Mouse (Mus musculus) lung, embryonic 15.5 days (tissue): Measurements from ENCODE around the gene Epha2. TPM values are rescaled to one million over a fixed set of nuclear protein-coding genes. Genes with fewer than 3 reads are reported as not detected.

Experiments used
- ATAC-seq: fragments of 200-750 bp; cut with Nextera tagmentation; 2 replicates; pipeline ENCODE4 v1.8.0; 2017; ENCODE audit warnings: moderate number of reproducible peaks, borderline replicate concordance; ENCODE audit not compliant: low FRiP score, low TSS enrichment; ENCODE audit errors: extremely low read depth
- H3K27ac ChIP-seq: fragments of 300-500 bp; sonication (generic); 2 replicates; pipeline ENCODE4 v1.5.1; 2015; ENCODE audit warnings: moderate library complexity, mild to moderate bottlenecking, inconsistent platforms
- H3K27me3 ChIP-seq: fragments of 300-500 bp; sonication (generic); 2 replicates; pipeline ENCODE4 v1.6.1; 2015; ENCODE audit warnings: inconsistent platforms
- H3K36me3 ChIP-seq: fragments of 300-500 bp; sonication (generic); 2 replicates; pipeline ENCODE4 v1.6.1; 2015; ENCODE audit warnings: inconsistent platforms
- H3K4me1 ChIP-seq: fragments of 300-500 bp; sonication (generic); 2 replicates; pipeline ENCODE4 v1.6.1; 2015; ENCODE audit warnings: inconsistent platforms
- H3K4me2 ChIP-seq: fragments of 300-500 bp; sonication (generic); 2 replicates; pipeline ENCODE4 v1.6.1; 2015; ENCODE audit warnings: inconsistent platforms, mild to moderate bottlenecking, moderate library complexity
- H3K4me3 ChIP-seq: fragments of 300-500 bp; sonication (generic); 2 replicates; pipeline ENCODE4 v1.5.1; 2015; ENCODE audit warnings: mild to moderate bottlenecking, inconsistent platforms
- H3K9ac ChIP-seq: fragments of 300-500 bp; sonication (generic); 2 replicates; pipeline ENCODE4 v1.6.1; 2015; ENCODE audit warnings: inconsistent platforms
- H3K9me3 ChIP-seq: fragments of 300-500 bp; sonication (generic); 2 replicates; pipeline ENCODE4 v1.6.1; 2016; ENCODE audit warnings: inconsistent platforms
- WGBS: fragments of 180-500 bp; shearing (Covaris S2); methylation state at CpG from one replicate; pipeline ENCODE4 v1.1.7; 2015; 5-methylcytosine and 5-hydroxymethylcytosine counted together
- polyA plus RNA-seq: library from polyadenylated mRNA; unstranded; fragments of >200 nt; fragmentation: Nextera tagmentation; extraction: Ambion mirVana; gene quantifications from 2 replicates; pipeline ENCODE4 v1.2.1, GENCODE M21; 2015

The Epha2 gene
- polyA plus RNA-seq, 1 experiment from 2014 or later = 11.0 TPM

DNA sequence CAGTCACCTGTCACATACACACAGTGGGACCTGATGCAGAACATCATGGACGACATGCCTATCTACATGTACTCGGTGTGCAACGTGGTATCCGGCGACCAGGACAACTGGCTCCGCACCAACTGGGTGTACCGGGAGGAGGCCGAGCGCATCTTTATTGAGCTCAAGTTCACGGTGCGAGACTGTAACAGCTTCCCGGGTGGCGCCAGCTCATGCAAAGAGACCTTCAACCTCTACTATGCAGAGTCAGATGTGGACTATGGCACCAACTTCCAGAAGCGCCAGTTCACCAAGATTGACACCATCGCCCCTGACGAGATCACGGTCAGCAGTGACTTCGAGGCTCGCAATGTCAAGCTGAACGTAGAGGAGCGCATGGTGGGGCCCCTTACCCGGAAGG is 7.3 kb downstream of the Epha2 start:
- Histone ChIP-seq H3K9me3 (no peaks in the 10 kb centered on the region), H3K27me3 (0 out of 2 replicates have a peak, but pooled peaks cover 1% of the 10 kb centered on the region), H3K4me2 (no peak overlapping the region), H3K27ac (no peak overlapping the region), H3K9ac (no peak overlapping the region), H3K36me3 (peaks cover 8% of the 10 kb centered on the region; the same call in 1 of the 2 replicates), H3K4me3 (no peak overlapping the region), H3K4me1 (peaks cover 79% of the 10 kb centered on the region)
- WGBS = 92% methylated on average over 22 of the region's 22 CpGs
- ATAC-seq = no peak

DNA sequence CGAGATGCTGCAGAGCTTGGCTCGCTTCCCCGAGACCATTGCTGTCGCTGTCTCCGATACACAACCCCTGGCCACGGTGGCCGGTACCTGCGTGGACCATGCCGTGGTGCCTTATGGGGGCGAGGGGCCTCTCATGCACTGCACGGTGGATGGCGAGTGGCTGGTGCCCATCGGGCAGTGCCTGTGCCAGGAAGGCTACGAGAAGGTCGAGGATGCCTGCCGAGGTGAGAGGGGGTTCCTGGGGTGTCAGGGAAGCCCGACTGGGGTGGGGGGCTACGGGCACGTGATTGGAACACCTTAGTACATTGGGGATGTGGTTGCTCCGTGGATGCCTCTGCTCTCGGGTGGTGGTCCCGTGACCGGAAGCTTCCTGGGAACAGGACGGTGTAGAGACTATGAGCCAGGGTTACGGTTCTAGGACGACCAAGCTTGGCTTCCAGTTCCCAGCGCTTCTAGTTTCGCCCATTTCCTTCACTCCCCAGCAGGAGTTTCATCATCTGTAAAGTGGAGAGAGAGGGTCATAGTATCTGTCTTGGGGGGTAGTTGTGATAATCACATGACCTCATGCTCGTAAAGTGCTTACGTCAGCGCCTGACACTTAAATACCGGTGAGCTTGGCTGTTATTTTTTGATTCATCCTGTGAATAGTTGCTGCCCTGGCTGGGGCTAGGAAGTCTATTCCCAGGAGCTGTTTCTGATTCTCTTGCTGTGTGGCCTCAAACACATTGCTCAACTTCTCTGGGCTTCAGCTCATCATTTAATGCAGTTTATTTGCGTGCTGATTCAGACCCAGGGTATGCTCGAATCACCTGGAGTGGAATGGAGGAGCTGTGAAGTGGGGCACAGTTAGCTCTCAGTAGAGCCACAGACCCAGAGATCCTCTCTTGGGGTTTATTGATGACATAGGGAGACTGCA is 8.1 kb downstream of the Epha2 start:
- Histone ChIP-seq H3K36me3 (peaks cover 8% of the 10 kb centered on the region; the same call in 1 of the 2 replicates), H3K27me3 (no peaks in the 10 kb centered on the region), H3K9ac (no peak overlapping the region), H3K9me3 (no peaks in the 10 kb centered on the region), H3K4me1 (peaks cover 79% of the 10 kb centered on the region), H3K27ac (peak overlapping the region; percentile 78), H3K4me3 (no peak overlapping the region), H3K4me2 (peak overlapping the region; percentile 16; the same call in 1 of the 2 replicates)
- ATAC-seq = no peak
- 83% methylated on average over 34 of the region's 34 CpGs for WGBS

DNA sequence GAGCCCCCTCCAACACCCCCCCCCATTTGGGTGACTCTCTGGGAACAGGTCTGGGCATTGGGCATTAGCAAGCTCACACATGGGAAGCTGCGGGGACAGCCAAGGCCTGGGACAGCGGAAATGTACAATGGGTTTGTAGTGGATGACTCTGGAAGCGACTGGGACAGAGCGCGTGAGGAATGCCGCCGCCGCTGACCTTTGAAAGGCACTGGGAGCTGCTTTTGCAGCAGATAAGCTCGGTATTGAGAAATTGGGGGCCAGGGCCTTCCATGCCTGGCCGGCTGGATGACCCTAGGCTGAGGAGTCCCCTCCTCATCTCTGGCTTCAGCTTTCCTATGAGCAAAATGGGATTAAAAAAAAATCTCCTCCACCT is 8.7 kb downstream of the Epha2 start:
- no peak for ATAC-seq
- Histone ChIP-seq H3K9ac (no peak overlapping the region), H3K9me3 (no peaks in the 10 kb centered on the region), H3K4me1 (peaks cover 83% of the 10 kb centered on the region), H3K36me3 (peaks cover 8% of the 10 kb centered on the region; the same call in 1 of the 2 replicates), H3K4me3 (no peak overlapping the region), H3K27ac (peak overlapping the region; percentile 78), H3K27me3 (no peaks in the 10 kb centered on the region), H3K4me2 (peak overlapping the region; percentile 16)
- WGBS = 25% methylated on average over 10 of the region's 10 CpGs

DNA sequence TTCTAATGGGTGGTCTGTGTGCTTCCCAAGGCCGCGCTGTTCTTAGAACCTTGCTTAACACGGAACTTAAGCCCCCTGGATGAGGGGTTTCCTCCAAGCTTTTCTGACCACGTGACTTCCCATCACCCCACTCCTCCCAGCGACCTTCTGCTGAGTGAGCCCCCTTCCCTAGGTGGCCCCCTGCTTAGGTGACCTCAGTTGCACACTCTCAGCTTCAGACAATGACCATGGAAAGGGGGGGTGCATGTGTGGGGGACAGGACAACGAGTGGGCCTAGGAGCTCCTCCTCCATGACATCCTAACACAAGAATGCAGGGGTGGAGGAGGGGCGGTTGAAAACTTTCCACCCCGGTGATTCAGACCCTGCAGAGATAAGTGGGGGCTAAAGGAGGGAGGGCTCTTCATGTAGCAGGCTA is 9.2 kb downstream of the Epha2 start:
- Histone ChIP-seq H3K27ac (peak overlapping the region; percentile 78), H3K36me3 (peaks cover 8% of the 10 kb centered on the region; the same call in 1 of the 2 replicates), H3K9me3 (no peaks in the 10 kb centered on the region), H3K9ac (no peak overlapping the region), H3K27me3 (no peaks in the 10 kb centered on the region), H3K4me1 (peaks cover 83% of the 10 kb centered on the region), H3K4me2 (peak overlapping the region; percentile 16), H3K4me3 (no peak overlapping the region)
- ATAC-seq = peak; percentile 43; the same call in 1 of the 2 replicates
- 5% methylated on average over 8 of the region's 8 CpGs for WGBS

DNA sequence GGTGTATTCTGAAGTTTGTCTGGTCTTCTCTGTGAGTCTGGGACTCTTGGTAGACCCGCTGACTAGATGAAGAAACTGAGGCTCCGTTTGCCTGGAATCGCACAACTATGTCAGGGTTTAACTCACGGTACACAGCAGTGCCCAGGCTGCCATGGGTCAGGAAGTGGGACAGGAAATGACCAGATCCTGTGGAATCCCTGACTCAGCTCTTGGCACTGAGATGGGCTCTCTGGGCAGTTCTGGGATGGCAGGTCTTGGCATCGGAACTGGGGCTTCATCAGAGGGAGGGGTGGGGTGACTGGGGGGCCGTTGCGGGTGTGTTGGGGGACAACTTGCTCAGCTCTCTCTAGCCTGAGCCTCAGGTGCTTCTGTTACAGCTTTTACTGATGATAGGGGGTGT is 10.0 kb downstream of the Epha2 start:
- H3K4me1 ChIP-seq = peaks cover 79% of the 10 kb centered on the region
- WGBS = 53% methylated on average over 7 of the region's 7 CpGs

DNA sequence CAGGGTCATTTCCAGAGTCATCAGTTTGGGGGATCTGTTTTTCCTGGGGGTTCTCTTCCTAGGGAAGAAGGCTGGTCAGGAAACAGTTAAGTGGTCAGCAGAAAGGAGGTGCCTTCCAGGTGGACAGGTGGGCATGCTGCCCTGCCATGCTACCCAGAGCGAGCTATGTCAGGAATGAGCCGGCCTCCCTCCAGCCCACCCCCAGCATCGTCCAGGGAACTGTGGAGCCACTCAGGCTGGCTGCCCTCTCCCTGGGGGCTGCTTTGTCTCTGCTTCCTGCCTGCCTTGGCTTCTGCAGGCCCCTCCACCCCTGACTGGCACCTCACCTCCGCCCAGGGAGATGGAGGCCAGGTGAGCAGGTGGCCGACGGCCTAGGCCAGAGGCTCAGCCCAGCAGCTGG is 10.5 kb downstream of the Epha2 start:
- Histone ChIP-seq H3K9ac (no peak overlapping the region), H3K4me2 (peak overlapping the region; percentile 16; the same call in 1 of the 2 replicates), H3K4me1 (peaks cover 75% of the 10 kb centered on the region), H3K36me3 (peaks cover 8% of the 10 kb centered on the region; the same call in 1 of the 2 replicates), H3K27me3 (no peaks in the 10 kb centered on the region), H3K9me3 (no peaks in the 10 kb centered on the region), H3K27ac (peak overlapping the region; percentile 78), H3K4me3 (no peak overlapping the region)
- WGBS = 19% methylated on average over 6 of the region's 6 CpGs
- ATAC-seq = no peak

More for the DNA sequence above, 10.0 kb downstream of the Epha2 start:
- Histone ChIP-seq H3K27ac (peak overlapping the region; percentile 78), H3K9ac (no peak overlapping the region), H3K9me3 (no peaks in the 10 kb centered on the region), H3K4me2 (peak overlapping the region; percentile 16; the same call in 1 of the 2 replicates), H3K36me3 (peaks cover 8% of the 10 kb centered on the region; the same call in 1 of the 2 replicates), H3K4me3 (no peak overlapping the region), H3K27me3 (no peaks in the 10 kb centered on the region)
- ATAC-seq = no peak

DNA sequence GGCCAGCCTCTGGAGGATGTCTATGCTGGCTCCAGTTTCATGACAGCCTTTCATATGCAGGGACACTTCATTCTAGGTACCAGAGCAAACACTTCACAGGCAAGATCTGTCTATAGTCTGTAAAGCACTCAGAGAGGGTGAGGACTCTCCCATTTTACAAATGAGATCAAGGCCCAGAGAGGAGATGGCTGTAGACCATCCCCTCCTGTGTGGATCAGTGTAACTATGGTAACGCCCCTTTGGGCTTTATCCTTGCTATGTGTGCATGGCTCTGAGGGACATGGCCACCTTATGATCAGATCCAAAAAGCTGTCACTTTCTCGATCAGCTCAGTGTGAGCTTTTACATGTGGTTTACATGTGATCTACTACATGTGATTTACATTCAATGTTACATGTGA is 10.9 kb downstream of the Epha2 start:
- Histone ChIP-seq H3K36me3 (peaks cover 10% of the 10 kb centered on the region), H3K9ac (no peak overlapping the region), H3K4me2 (peak overlapping the region; percentile 16; the same call in 1 of the 2 replicates), H3K27ac (peak overlapping the region; percentile 78), H3K4me1 (peaks cover 71% of the 10 kb centered on the region), H3K4me3 (no peak overlapping the region), H3K9me3 (no peaks in the 10 kb centered on the region), H3K27me3 (no peaks in the 10 kb centered on the region)
- 57% methylated on average over 2 of the region's 2 CpGs for WGBS
- ATAC-seq = no peak

DNA sequence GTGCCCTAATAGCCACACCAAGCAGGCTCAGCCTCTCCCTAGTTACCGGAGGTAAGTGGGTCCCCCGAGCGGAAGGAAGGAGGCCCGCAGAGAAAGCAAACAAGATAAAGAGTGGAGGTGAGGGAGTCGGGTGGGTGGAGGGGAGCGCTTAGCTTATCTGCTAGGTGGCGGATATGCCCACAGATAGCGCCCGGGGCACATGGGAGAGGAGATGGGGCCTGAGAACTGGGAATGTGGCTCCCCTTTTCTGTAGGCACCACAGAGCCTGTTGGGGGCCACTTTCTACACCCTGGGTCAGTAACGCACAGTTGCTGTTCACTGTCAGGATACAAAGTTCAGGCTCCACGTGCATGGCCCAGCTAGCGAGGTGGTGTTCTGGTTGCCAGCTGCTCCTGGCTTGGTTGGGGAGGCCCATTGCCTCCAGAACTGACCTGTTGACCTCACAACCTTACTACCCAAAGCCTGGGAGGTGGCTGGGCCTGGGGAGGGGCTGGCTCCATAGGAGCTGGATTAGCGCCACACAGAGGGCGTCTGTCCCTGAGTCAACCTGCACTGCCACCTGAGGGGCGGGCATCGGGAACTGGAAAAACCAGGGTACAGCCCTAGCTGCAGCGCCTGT is 11.6 kb downstream of the Epha2 start:
- H3K9ac ChIP-seq = no peak overlapping the region
- no peak overlapping the region for H3K4me3 ChIP-seq
- peaks cover 16% of the 10 kb centered on the region for H3K36me3 ChIP-seq
- 43% methylated on average over 17 of the region's 17 CpGs for WGBS
- ATAC-seq = peak; percentile 33
- H3K9me3 ChIP-seq = no peaks in the 10 kb centered on the region
- peak overlapping the region; percentile 14; the same call in 1 of the 2 replicates for H3K4me2 ChIP-seq
- no peaks in the 10 kb centered on the region for H3K27me3 ChIP-seq
- peaks cover 70% of the 10 kb centered on the region for H3K4me1 ChIP-seq
- peak overlapping the region; percentile 78 for H3K27ac ChIP-seq

DNA sequence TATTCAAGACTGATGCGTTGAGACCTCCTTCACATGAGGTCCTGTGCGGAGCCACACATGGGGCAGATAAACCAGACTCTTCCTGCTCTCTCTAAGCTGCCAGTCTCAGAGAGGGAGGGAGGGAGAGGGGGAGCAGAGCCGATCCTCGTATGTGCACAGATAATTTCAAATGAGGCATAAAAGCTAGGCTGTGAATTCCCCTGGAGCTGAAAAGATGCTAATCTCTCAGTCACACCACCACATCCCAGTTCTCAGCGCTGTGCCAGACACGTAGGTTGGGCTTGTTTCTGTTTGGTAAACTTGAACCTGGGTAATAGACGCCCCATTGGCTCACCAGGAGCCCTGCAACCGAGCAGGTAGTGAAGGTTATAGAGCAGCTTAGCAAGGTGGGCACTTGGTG is 12.4 kb downstream of the Epha2 start:
- Histone ChIP-seq H3K4me2 (0 out of 2 replicates have a peak overlapping the region, but pooled peaks have one; percentile 22), H3K27me3 (no peaks in the 10 kb centered on the region), H3K4me3 (no peak overlapping the region), H3K4me1 (peaks cover 70% of the 10 kb centered on the region), H3K9ac (0 out of 2 replicates have a peak overlapping the region, but pooled peaks have one; percentile 20), H3K36me3 (peaks cover 23% of the 10 kb centered on the region), H3K27ac (peak overlapping the region; percentile 72), H3K9me3 (no peaks in the 10 kb centered on the region)
- no peak for ATAC-seq
- 47% methylated on average over 8 of the region's 8 CpGs for WGBS

DNA sequence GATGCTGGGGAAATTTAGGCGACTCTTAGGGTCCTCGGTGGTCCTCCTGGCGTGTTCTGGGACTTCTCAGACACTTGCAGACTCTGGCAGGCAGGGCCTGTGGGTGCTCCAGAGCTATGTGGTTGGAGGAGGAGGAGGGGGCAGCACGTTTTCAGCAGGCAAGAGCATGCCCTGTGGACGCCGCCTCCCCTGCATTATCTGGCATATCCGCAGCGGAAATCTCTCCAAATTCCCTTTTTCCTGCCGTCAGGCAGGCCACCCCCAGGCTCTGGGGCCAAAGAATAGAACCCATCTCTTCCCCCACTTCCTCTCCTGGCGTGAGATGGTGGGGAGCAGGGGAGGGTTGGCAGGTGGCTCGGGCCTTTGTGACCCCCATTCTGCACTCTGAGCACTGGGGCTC is 12.9 kb downstream of the Epha2 start:
- peak overlapping the region; percentile 72 for H3K27ac ChIP-seq
- H3K27me3 ChIP-seq = no peaks in the 10 kb centered on the region
- no peaks in the 10 kb centered on the region for H3K9me3 ChIP-seq
- ATAC-seq = no peak
- H3K36me3 ChIP-seq = peaks cover 23% of the 10 kb centered on the region
- WGBS = 36% methylated on average over 11 of the region's 11 CpGs
- H3K9ac ChIP-seq = 0 out of 2 replicates have a peak overlapping the region, but pooled peaks have one; percentile 20
- H3K4me3 ChIP-seq = no peak overlapping the region
- H3K4me1 ChIP-seq = peaks cover 67% of the 10 kb centered on the region
- peak overlapping the region; percentile 22 for H3K4me2 ChIP-seq

DNA sequence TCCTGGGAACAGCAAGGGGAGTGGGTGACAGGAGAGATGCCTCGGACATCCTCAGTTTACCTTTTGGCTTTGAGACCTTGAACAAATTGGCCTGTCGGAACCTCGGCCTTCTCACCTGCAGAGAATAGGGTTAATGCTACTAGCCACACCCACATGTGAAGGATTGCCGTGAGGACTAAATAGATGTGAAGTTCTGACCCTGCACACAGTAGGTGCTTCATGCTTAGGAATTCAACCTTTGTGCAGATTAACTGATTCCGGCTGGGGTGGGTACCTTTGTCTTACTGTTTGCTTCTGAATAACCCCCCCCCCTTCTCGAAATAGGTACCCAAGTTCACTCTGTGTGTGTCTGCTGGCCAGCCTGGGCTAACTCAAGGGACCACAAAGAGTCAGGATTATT is 13.7 kb downstream of the Epha2 start:
- 80% methylated on average over 6 of the region's 6 CpGs for WGBS
- Histone ChIP-seq H3K36me3 (peaks cover 25% of the 10 kb centered on the region; the same call in 1 of the 2 replicates), H3K27ac (peak overlapping the region; percentile 64), H3K4me2 (no peak overlapping the region), H3K9me3 (no peaks in the 10 kb centered on the region), H3K4me1 (peaks cover 59% of the 10 kb centered on the region), H3K4me3 (no peak overlapping the region), H3K9ac (no peak overlapping the region), H3K27me3 (no peaks in the 10 kb centered on the region)
- no peak for ATAC-seq
